Mouse (Mus musculus): ENCODE measurements at regions not wholly inside any gene's neighbourhood (a gene's known extent, or its start where the extent isn't known, plus 50 kb on each side); places are given as distances from the start of the nearest gene placed in this dataset.

DNA sequence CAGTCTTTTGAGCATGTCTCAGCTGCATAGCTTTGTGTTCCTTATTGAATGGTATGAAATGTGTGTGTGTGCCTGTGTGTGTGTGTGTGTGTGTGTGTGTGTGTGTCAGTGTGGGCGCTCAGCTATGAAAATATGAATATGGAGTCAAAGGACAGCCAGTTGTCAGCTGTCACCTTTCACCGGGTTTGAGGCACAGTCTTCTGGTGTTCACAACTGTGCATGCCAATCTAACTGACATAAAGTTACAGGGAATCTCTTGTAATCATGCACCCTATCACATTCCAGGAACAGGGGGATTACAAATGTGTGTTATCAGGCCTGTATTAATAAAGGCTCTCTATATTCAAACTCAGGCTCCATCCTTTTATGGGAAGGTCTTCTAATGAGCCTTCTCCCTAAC lies 688.8 kb downstream of the Kcnj2 start:
- no peak for TF ChIP-seq CHD2 (IDR thresholded peaks at IDR 0.05; ENCODE audit: low read length)
- TF ChIP-seq EP300 (IDR thresholded peaks at IDR 0.05; ENCODE audit: low read depth in 1 of 2, low read length in 2 of 2): no peak
- TF ChIP-seq CTCF (IDR thresholded peaks at IDR 0.05 in 2 of 3, conservative IDR thresholded peaks at IDR 0.05 in 1 of 3; ENCODE audit: control insufficient read depth in 1 of 3, insufficient read depth in 1 of 3, low read depth in 2 of 3, low read length in 3 of 3, poor library complexity in 1 of 3, severe bottlenecking in 1 of 3): no peak
- TF ChIP-seq MYC (IDR thresholded peaks at IDR 0.05; ENCODE audit: low read depth, low read length): no peak
- TF ChIP-seq GATA1 (IDR thresholded peaks at IDR 0.05; ENCODE audit: low read depth, low read length): no peak
- TF ChIP-seq POLR2A (IDR thresholded peaks at IDR 0.05; ENCODE audit: control insufficient read depth in 1 of 2, insufficient read depth in 1 of 2, low read depth in 1 of 2, low read length in 2 of 2, poor library complexity in 1 of 2): no peak
